Comparison of ENCODE assay signal across 18 mouse cellular contexts in genomic region chr5:63219467-63219866, GRCm38 (mm10).
DNase-seq lines count a peak whose midpoint lies in the region; ATAC-seq and TF ChIP-seq lines count a peak whose summit lies in the region.
"Had no signal": no experiment of that assay in that cellular context is flagged by ENCODE, and none has a peak within 500 bp of the region (broad histone marks: within the 10 kb centered on the region; RNA-seq: fewer than 3 reads in every experiment).

No protein-coding gene starts in this region.

- H3K27me3 ChIP-seq in hindbrain, embryonic 11.5 days (ENCODE audit: control insufficient read depth, insufficient read depth, low read length): no peaks in the 10 kb centered on the region
- H3K27me3 ChIP-seq in hindbrain, embryonic 12.5 days: no peaks in the 10 kb centered on the region
- H3K27me3 ChIP-seq in neural tube, embryonic 12.5 days (replicated peaks): no peaks in the 10 kb centered on the region
- H3K27me3 ChIP-seq: embryonic facial prominence, embryonic 12.5 days had no signal

- no peak overlapping the region for H3K4me2 ChIP-seq in hindbrain, embryonic 11.5 days (replicated peaks; ENCODE audit: low read depth, low read length)
- no peak overlapping the region for H3K4me2 ChIP-seq in hindbrain, embryonic 12.5 days (replicated peaks)
- no peak overlapping the region for H3K4me2 ChIP-seq in neural tube, embryonic 12.5 days (replicated peaks)
- H3K4me2 ChIP-seq: embryonic facial prominence, embryonic 12.5 days had no signal

- 86% methylated on average over 3 of the region's 3 CpGs for WGBS in hindbrain, embryonic 11.5 days
- 70% methylated on average over 3 of the region's 3 CpGs for WGBS in hindbrain, embryonic 12.5 days
- WGBS in neural tube, embryonic 12.5 days: 84% methylated on average over 3 of the region's 3 CpGs

- no peak overlapping the region for H3K4me3 ChIP-seq in hindbrain, embryonic 11.5 days (ENCODE audit: low read depth, low read length)
- no peak overlapping the region for H3K4me3 ChIP-seq in hindbrain, embryonic 12.5 days
- H3K4me3 ChIP-seq in neural tube, embryonic 12.5 days: no peak overlapping the region
- H3K4me3 ChIP-seq: embryonic facial prominence, embryonic 10.5 days; embryonic facial prominence, embryonic 12.5 days had no signal

- H3K4me1 ChIP-seq in hindbrain, embryonic 11.5 days (replicated peaks; ENCODE audit: control insufficient read depth, insufficient read depth, low read length): no peaks in the 10 kb centered on the region
- H3K4me1 ChIP-seq in hindbrain, embryonic 12.5 days: no peaks in the 10 kb centered on the region
- H3K4me1 ChIP-seq in neural tube, embryonic 12.5 days: no peaks in the 10 kb centered on the region
- H3K4me1 ChIP-seq: embryonic facial prominence, embryonic 10.5 days; embryonic facial prominence, embryonic 12.5 days had no signal

- H3K27ac ChIP-seq in hindbrain, embryonic 11.5 days (ENCODE audit: low read depth, low read length): no peak overlapping the region
- H3K27ac ChIP-seq in hindbrain, embryonic 12.5 days: no peak overlapping the region
- H3K27ac ChIP-seq in neural tube, embryonic 12.5 days: no peak overlapping the region
- H3K27ac ChIP-seq: embryonic facial prominence, embryonic 10.5 days; embryonic facial prominence, embryonic 12.5 days had no signal

- H3K9me3 ChIP-seq in hindbrain, embryonic 11.5 days (ENCODE audit: control insufficient read depth, low read length): no peaks in the 10 kb centered on the region
- no peaks in the 10 kb centered on the region for H3K9me3 ChIP-seq in hindbrain, embryonic 12.5 days (replicated peaks)
- no peaks in the 10 kb centered on the region for H3K9me3 ChIP-seq in neural tube, embryonic 12.5 days
- H3K9me3 ChIP-seq: embryonic facial prominence, embryonic 10.5 days; embryonic facial prominence, embryonic 12.5 days had no signal

- ATAC-seq in hindbrain, embryonic 11.5 days (ENCODE audit: low FRiP score): peak; percentile 54; the same call in 1 of the 2 replicates
- no peak; the same call in 1 of the 2 replicates for ATAC-seq in hindbrain, embryonic 12.5 days (ENCODE audit: low FRiP score)
- peak; percentile 48; the same call in 1 of the 2 replicates for ATAC-seq in neural tube, embryonic 12.5 days (ENCODE audit: low FRiP score, low read depth)
- ATAC-seq: forebrain, embryonic 14.5 days; forebrain, embryonic 16.5 days had no signal

- H3K9ac ChIP-seq in hindbrain, embryonic 11.5 days (ENCODE audit: low read depth, low read length): no peak overlapping the region
- no peak overlapping the region for H3K9ac ChIP-seq in hindbrain, embryonic 12.5 days
- no peak overlapping the region for H3K9ac ChIP-seq in neural tube, embryonic 12.5 days
- H3K9ac ChIP-seq: embryonic facial prominence, embryonic 12.5 days had no signal

- DNase-seq in hindbrain, embryonic 11.5 days (ENCODE audit: low spot score): no peak
- DNase-seq in neural tube, embryonic 10.5 days (ENCODE audit: extremely low spot score, low spot score): no peak
- peak; percentile 2 for DNase-seq in brain, embryonic 14.5 days (ENCODE audit: low read depth)
- DNase-seq in right cerebral cortex, postnatal 10 days (ENCODE audit: low spot score in 2 of 2): no peak
- DNase-seq: adrenal gland, adult 2 months; adrenal gland, postnatal 10 days; adrenal gland, postnatal 25 days; cerebellum, adult 11-12 months; cerebellum, adult 2 months; cerebellum, adult 9-10 months; cerebellum, postnatal 10 days; cerebellum, postnatal 25 days had no signal

- TF ChIP-seq CTCF in brain, embryonic 14.5 days (IDR thresholded peaks at IDR 0.05; ENCODE audit: borderline replicate concordance, extremely low read depth, insufficient read depth, insufficient read length): no peak

- no peaks in the 10 kb centered on the region for H3K36me3 ChIP-seq in hindbrain, embryonic 11.5 days (ENCODE audit: control insufficient read depth, insufficient read depth, low read length)
- no peaks in the 10 kb centered on the region for H3K36me3 ChIP-seq in hindbrain, embryonic 12.5 days
- H3K36me3 ChIP-seq in neural tube, embryonic 12.5 days: no peaks in the 10 kb centered on the region
- H3K36me3 ChIP-seq: embryonic facial prominence, embryonic 10.5 days; embryonic facial prominence, embryonic 12.5 days had no signal

- no peak for TF ChIP-seq POLR2A in brain, embryonic 14.5 days (IDR thresholded peaks at IDR 0.05; ENCODE audit: borderline replicate concordance, extremely low read depth, insufficient read depth, insufficient read length, poor library complexity, severe bottlenecking)
